Mouse (Mus musculus) heart, adult 2 months (tissue): ENCODE results near the gene Trak1. TPM values are rescaled to one million over a fixed set of nuclear protein-coding genes. Genes with fewer than 3 reads are reported as not detected.

Experiments used
- DNase-seq, 2 experiments: peaks; one replicate each; pipeline ENCODE4 v3.0.0; 2021
- H3K27ac ChIP-seq: fragments of 200-600 bp; 2 replicates; pipeline ENCODE4 v1.8.1; 2022
- H3K27me3 ChIP-seq: fragments of 200-500 bp; 2 replicates; pipeline ENCODE4 v1.6.1; 2012; ENCODE audit warnings: mild to moderate bottlenecking, low read length, inconsistent platforms, mixed read lengths; ENCODE audit not compliant: control insufficient read depth, insufficient read depth
- H3K36me3 ChIP-seq: fragments of 200-500 bp; 2 replicates; pipeline ENCODE4 v1.6.1; 2012; ENCODE audit warnings: low read length, inconsistent platforms; ENCODE audit not compliant: control insufficient read depth, insufficient read depth
- H3K4me1 ChIP-seq: fragments of 200-500 bp; 2 replicates; pipeline ENCODE4 v1.6.1; 2011; ENCODE audit warnings: low read length; ENCODE audit not compliant: control insufficient read depth, insufficient read depth
- H3K4me3 ChIP-seq: fragments of 200-600 bp; 2 replicates; pipeline ENCODE4 v1.8.1; 2022
- H3K79me2 ChIP-seq: fragments of 200-500 bp; replicated peaks from 2 replicates; pipeline ENCODE4 v1.6.1; 2012; ENCODE audit warnings: mild to moderate bottlenecking, inconsistent platforms, low read length, moderate library complexity, mixed read lengths; ENCODE audit not compliant: control insufficient read depth, insufficient read depth
- H3K9ac ChIP-seq: fragments of 200-500 bp; 2 replicates; pipeline ENCODE4 v1.6.1; 2012; ENCODE audit warnings: low read depth, mild to moderate bottlenecking, control low read depth, inconsistent platforms, low read length, mixed read lengths
- CTCF ChIP-seq: fragments of 200-600 bp; IDR thresholded peaks from 2 replicates; pipeline ENCODE4 v1.8.1; 2022; ENCODE audit warnings: antibody characterized with exemption, mild to moderate bottlenecking, moderate library complexity
- EP300 ChIP-seq: fragments of 200-500 bp; IDR thresholded peaks from 2 replicates; pipeline ENCODE4 v1.6.1; 2011; ENCODE audit warnings: low read depth, low read length, control low read depth; ENCODE audit not compliant: insufficient read depth
- POLR2A ChIP-seq: fragments of 200-500 bp; IDR thresholded peaks from 2 replicates; pipeline ENCODE4 v1.6.1; 2011; ENCODE audit warnings: mild to moderate bottlenecking, low read depth, low read length, control low read depth; ENCODE audit not compliant: insufficient read depth
- WGBS: fragments of 180-500 bp; shearing (Covaris S2); methylation state at CpG from one replicate; pipeline ENCODE4 v1.1.7; 2018; 5-methylcytosine and 5-hydroxymethylcytosine counted together
- intact Hi-C: fragments of 180-260 bp; cut with DNase I; formaldehyde crosslinking; loops from one replicate; pipeline ENCODE4 v1.15.1; 2025
- polyA plus RNA-seq: library from polyadenylated mRNA; depleted of rRNA; stranded (reverse); fragments of >200 nt; gene quantifications from 2 replicates; pipeline ENCODE4 v1.2.3, GENCODE M21; 2012
- total RNA-seq, 2 experiments: library from RNA; stranded (reverse); gene quantifications; 2 replicates each; pipeline ENCODE4 v1.2.3; 2021

The Trak1 gene
- total and polyA plus RNA-seq, 3 experiments = 170 to 302 (median 276) TPM

- H3K9ac ChIP-seq = no peak overlapping the region
- no peaks in the 10 kb centered on the region for H3K27me3 ChIP-seq
- 45% methylated on average over 7 of the region's 7 CpGs for WGBS
- peaks cover 17% of the 10 kb centered on the region for H3K79me2 ChIP-seq
- no peak for TF ChIP-seq POLR2A
- TF ChIP-seq EP300 = no peak
- TF ChIP-seq CTCF = 0 out of 2 replicates have a peak, but pooled peaks have one; percentile 3
- peaks cover 23% of the 10 kb centered on the region for H3K4me1 ChIP-seq
- H3K27ac ChIP-seq = no peak overlapping the region
- H3K36me3 ChIP-seq = peaks cover 2% of the 10 kb centered on the region
- H3K4me3 ChIP-seq = no peak overlapping the region
- intact Hi-C loops = no loop called here
- peak in 1 of 2 experiments; percentile 53 for DNase-seq
Observed at GRCm38 (mm10) chr9:121398761-121399160, 101.5 kb downstream of the Trak1 start.

GRCm38 (mm10) chr9:121400608-121401007 lies 103.3 kb downstream of the Trak1 start:
- Histone ChIP-seq H3K79me2 (peaks cover 21% of the 10 kb centered on the region), H3K36me3 (peaks cover 2% of the 10 kb centered on the region), H3K27me3 (no peaks in the 10 kb centered on the region), H3K4me1 (peaks cover 24% of the 10 kb centered on the region), H3K27ac (peak overlapping the region; percentile 27; the same call in 1 of the 2 replicates), H3K9ac (no peak overlapping the region), H3K4me3 (no peak overlapping the region)
- TF ChIP-seq CTCF = no peak
- TF ChIP-seq EP300 = no peak
- no peak for TF ChIP-seq POLR2A
- intact Hi-C loops = no loop called here
- WGBS = 45% methylated on average over 8 of the region's 8 CpGs
- DNase-seq = no peak

DNA sequence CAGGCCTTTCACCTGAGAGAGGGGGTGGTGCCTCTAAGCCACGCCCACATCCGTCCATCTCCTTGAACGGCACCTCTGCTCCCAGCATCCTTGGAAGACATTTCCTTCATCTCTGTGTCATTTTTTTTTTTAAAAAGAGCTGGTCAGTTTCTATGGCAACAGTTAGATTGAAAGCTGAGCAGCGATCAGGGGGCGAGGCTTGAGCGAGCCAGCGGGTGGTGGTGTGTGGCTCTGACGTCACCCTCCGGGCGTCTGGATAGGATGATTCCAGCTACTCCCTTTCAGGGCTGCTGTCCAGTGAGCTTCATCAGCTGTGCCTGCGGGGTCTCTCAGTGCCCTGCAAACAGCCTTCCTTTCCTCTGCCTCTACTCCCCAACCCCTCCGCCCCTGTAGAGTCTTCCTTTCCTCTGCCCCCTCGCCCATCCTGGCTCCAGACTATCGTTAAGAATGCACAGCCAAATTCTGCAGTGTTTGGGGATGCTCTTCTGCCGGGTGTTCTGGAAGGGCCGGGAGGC lies 105.9 kb downstream of the Trak1 start:
- Histone ChIP-seq H3K36me3 (no peaks in the 10 kb centered on the region), H3K4me1 (peaks cover 10% of the 10 kb centered on the region), H3K9ac (no peak overlapping the region), H3K4me3 (no peak overlapping the region), H3K27me3 (no peaks in the 10 kb centered on the region), H3K79me2 (peaks cover 19% of the 10 kb centered on the region), H3K27ac (no peak overlapping the region)
- peak in 1 of 2 experiments; percentile 55 for DNase-seq
- intact Hi-C loops = no loop called here
- WGBS = 47% methylated on average over 16 of the region's 16 CpGs
- TF ChIP-seq EP300 (no peak), CTCF (no peak), POLR2A (no peak)

- TF ChIP-seq EP300 = no peak
- TF ChIP-seq POLR2A = no peak
- no peak for TF ChIP-seq CTCF
- no peak for DNase-seq
- Histone ChIP-seq H3K79me2 (peaks cover 19% of the 10 kb centered on the region), H3K36me3 (no peaks in the 10 kb centered on the region), H3K27ac (no peak overlapping the region), H3K9ac (no peak overlapping the region), H3K4me3 (no peak overlapping the region), H3K4me1 (peaks cover 9% of the 10 kb centered on the region), H3K27me3 (no peaks in the 10 kb centered on the region)
- intact Hi-C loops = no loop called here
- WGBS = 69% methylated on average over 11 of the region's 11 CpGs
Observed at GRCm38 (mm10) chr9:121403699-121404098, 106.4 kb downstream of the Trak1 start.

GRCm38 (mm10) chr9:121405088-121405681 lies 107.9 kb downstream of the Trak1 start:
- 89% methylated on average over 8 of the region's 8 CpGs for WGBS
- Histone ChIP-seq H3K4me3 (no peak overlapping the region), H3K9ac (no peak overlapping the region), H3K27ac (no peak overlapping the region), H3K4me1 (peaks cover 9% of the 10 kb centered on the region), H3K36me3 (no peaks in the 10 kb centered on the region), H3K27me3 (no peaks in the 10 kb centered on the region), H3K79me2 (peaks cover 19% of the 10 kb centered on the region)
- intact Hi-C loops = no loop called here
- no peak for DNase-seq
- TF ChIP-seq CTCF = no peak
- TF ChIP-seq EP300 = no peak
- TF ChIP-seq POLR2A = no peak

DNA sequence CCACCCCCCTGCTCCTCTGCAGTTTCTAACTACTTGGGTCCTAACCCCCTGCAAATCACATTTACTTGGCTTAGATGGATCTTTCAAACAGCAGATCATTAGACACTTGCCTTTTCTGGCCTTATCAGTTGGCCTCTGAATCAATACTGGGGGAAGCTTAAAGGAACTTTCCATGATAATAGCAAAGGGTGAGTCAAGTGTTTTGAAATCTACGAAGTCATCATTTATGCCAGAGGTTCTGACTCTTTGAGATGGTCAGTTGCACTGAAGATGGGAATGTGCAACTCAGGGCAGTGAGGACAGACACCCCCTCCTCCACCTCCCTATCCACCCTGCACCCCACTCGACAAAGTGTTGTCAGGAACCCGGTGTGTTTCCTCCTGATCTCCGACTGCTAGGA lies 108.5 kb downstream of the Trak1 start:
- Histone ChIP-seq H3K27ac (no peak overlapping the region), H3K9ac (no peak overlapping the region), H3K36me3 (no peaks in the 10 kb centered on the region), H3K27me3 (no peaks in the 10 kb centered on the region), H3K4me1 (peaks cover 7% of the 10 kb centered on the region), H3K4me3 (no peak overlapping the region), H3K79me2 (peaks cover 19% of the 10 kb centered on the region)
- DNase-seq = no peak
- intact Hi-C loops = no loop called here
- no peak for TF ChIP-seq EP300
- TF ChIP-seq POLR2A = no peak
- TF ChIP-seq CTCF = no peak
- WGBS = 75% methylated on average over 4 of the region's 4 CpGs
